Mouse (Mus musculus): ENCODE results near the gene Ptrhd1. TPM values are rescaled to one million over a fixed set of nuclear protein-coding genes. Genes with fewer than 3 reads are reported as not detected.
"Not testable (repeated sequence)": the region's sequence is repeated elsewhere in the genome, so short reads cannot be mapped to it uniquely, and the experiment has no call there.

Gene Ptrhd1
- polyA plus RNA-seq, 1 experiment from 2014 or later, result 6.2 TPM

DNA sequence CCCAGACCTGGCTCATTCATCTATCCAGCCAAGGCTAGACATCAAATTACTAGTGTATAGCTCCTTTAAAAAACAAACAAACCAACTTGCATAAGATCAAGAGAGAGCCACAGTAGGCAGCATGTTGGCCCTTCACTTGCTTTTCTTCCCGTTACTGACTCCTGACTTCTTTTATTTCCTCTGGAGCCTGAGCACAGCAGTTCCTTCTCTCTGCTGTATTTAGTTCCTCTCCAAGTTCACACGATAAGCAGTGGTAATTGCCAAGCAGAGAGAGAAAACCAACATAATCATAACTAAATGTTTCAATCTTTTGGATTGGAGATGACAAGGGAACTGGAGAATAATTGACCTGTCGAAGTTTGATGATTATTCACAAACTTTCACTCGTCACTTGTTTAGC is 1.1 kb upstream of the Ptrhd1 start:
- Histone ChIP-seq H3K4me3 (ENCODE audit: low read depth, low read length) (peak overlapping the region; percentile 63), H3K27ac (ENCODE audit: low read depth, low read length) (no peak overlapping the region), H3K4me1 (ENCODE audit: control insufficient read depth, insufficient read depth, low read length) (peaks cover 10% of the 10 kb centered on the region), H3K4me2 (ENCODE audit: low read length) (peak overlapping the region; percentile 71), H3K9ac (ENCODE audit: low read length) (peak overlapping the region; percentile 66), H3K36me3 (ENCODE audit: control insufficient read depth, insufficient read depth, low read length) (peaks cover 18% of the 10 kb centered on the region), H3K27me3 (replicated peaks; ENCODE audit: control insufficient read depth, insufficient read depth, low read length) (no peaks in the 10 kb centered on the region), H3K9me3 (replicated peaks; ENCODE audit: control insufficient read depth, low read length) (no peaks in the 10 kb centered on the region)
- ATAC-seq (no peak), DNase-seq (ENCODE audit: low spot score) (no peak)
- 49% methylated on average over 4 of the region's 4 CpGs for WGBS

DNA sequence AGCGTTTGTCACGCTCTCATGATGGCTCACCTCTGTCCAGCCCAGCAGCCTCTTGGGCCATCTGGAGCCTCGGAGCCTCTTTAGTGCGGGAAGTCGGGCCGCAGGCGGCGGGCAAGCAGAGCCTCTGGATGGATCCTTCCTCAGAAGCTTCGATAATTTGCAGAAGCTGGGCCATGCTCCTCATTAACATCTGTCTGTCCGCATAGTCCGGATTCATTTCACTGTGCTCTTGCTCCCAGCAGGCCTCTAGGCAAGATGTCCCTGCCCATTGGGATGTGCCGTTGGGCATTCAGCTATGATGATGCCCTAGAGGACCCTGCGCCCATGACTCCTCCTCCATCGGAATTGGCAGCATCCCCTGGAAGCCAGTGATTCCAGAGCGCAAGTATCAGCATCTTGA is 3.7 kb downstream of the Ptrhd1 start:
- 0 out of 2 replicates have a peak, but pooled peaks cover 4% of the 10 kb centered on the region for H3K36me3 ChIP-seq (ENCODE audit: control insufficient read depth, insufficient read depth, low read length)
- no peak overlapping the region for H3K27ac ChIP-seq (ENCODE audit: low read depth, low read length)
- peaks cover 9% of the 10 kb centered on the region for H3K4me1 ChIP-seq (ENCODE audit: control insufficient read depth, insufficient read depth, low read length)
- no peaks in the 10 kb centered on the region for H3K9me3 ChIP-seq (replicated peaks; ENCODE audit: control insufficient read depth, low read length)
- no peak overlapping the region for H3K4me2 ChIP-seq (ENCODE audit: low read length)
- ATAC-seq (no peak), DNase-seq (ENCODE audit: low spot score) (no peak)
- no peak overlapping the region for H3K9ac ChIP-seq (ENCODE audit: low read length)
- WGBS, result 93% methylated on average over 15 of the region's 15 CpGs
- H3K4me3 ChIP-seq (ENCODE audit: low read depth, low read length), result no peak overlapping the region
- no peaks in the 10 kb centered on the region for H3K27me3 ChIP-seq (replicated peaks; ENCODE audit: control insufficient read depth, insufficient read depth, low read length)

- not testable (repeated sequence) for DNase-seq (ENCODE audit: low spot score); H3K4me1 ChIP-seq (ENCODE audit: control insufficient read depth, insufficient read depth, low read length); H3K9ac ChIP-seq (ENCODE audit: low read length); H3K4me2 ChIP-seq (ENCODE audit: low read length); H3K36me3 ChIP-seq (ENCODE audit: control insufficient read depth, insufficient read depth, low read length); H3K27ac ChIP-seq (ENCODE audit: low read depth, low read length); H3K27me3 ChIP-seq (replicated peaks; ENCODE audit: control insufficient read depth, insufficient read depth, low read length); H3K9me3 ChIP-seq (replicated peaks; ENCODE audit: control insufficient read depth, low read length); ATAC-seq; H3K4me3 ChIP-seq (ENCODE audit: low read depth, low read length)
- WGBS, result 83% methylated on average over 8 of the region's 8 CpGs
Measured at GRCm38 (mm10) chr12:4240281-4240680, 6.5 kb downstream of the Ptrhd1 start.

DNA sequence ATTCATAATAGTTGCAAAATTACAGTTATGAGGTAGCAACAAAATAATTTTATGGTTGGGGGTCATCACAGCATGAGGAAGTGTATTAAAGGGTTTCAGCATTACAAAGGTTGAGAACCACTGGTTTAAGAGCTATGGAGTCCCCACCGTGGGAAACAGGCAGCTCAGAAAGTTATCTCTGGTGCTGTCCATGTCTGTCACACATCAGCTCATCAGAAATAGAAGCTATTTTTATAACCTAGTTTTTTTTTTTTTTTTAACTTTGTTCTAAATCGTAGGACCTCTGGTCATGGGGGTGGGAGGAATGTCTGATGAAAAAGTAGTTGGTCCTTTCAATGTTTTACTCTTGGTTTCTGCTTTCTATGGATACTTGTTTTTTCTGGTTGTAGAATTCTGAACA is 10.0 kb downstream of the Ptrhd1 start:
- no peaks in the 10 kb centered on the region for H3K4me1 ChIP-seq (ENCODE audit: control insufficient read depth, insufficient read depth, low read length)
- H3K27ac ChIP-seq (ENCODE audit: low read depth, low read length), result no peak overlapping the region
- H3K9me3 ChIP-seq (replicated peaks; ENCODE audit: control insufficient read depth, low read length), result no peaks in the 10 kb centered on the region
- no peak overlapping the region for H3K4me2 ChIP-seq (ENCODE audit: low read length)
- no peak overlapping the region for H3K4me3 ChIP-seq (ENCODE audit: low read depth, low read length)
- no peak overlapping the region for H3K9ac ChIP-seq (ENCODE audit: low read length)
- H3K27me3 ChIP-seq (replicated peaks; ENCODE audit: control insufficient read depth, insufficient read depth, low read length), result no peaks in the 10 kb centered on the region
- DNase-seq (ENCODE audit: low spot score) (no peak), ATAC-seq (no peak)
- WGBS, result 88% methylated on average over 2 of the region's 2 CpGs
- peaks cover 6% of the 10 kb centered on the region; the same call in 1 of the 2 replicates for H3K36me3 ChIP-seq (ENCODE audit: control insufficient read depth, insufficient read depth, low read length)

DNA sequence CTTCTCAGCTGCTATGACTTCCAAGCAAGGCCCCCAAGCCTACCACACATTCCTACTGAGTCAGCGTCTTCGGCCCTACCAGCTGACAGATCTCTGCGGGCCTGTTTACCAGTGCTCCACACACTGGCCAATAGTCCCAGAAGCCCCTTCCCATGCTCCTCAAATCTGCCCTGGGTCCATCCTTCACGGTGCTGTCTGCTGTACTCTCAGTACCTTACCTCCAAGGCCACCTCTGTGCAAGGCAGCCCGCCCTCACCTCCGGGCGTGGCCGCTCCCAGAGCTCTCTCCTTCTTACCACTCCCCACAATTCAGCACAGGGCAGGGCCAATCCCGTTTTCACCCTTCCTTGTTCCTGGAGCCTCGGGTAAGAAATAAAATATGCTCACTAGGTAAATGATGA is 11.9 kb downstream of the Ptrhd1 start:
- Histone ChIP-seq H3K27ac (ENCODE audit: low read depth, low read length) (no peak overlapping the region), H3K4me1 (ENCODE audit: control insufficient read depth, insufficient read depth, low read length) (no peaks in the 10 kb centered on the region), H3K9ac (ENCODE audit: low read length) (no peak overlapping the region), H3K27me3 (replicated peaks; ENCODE audit: control insufficient read depth, insufficient read depth, low read length) (no peaks in the 10 kb centered on the region), H3K4me2 (ENCODE audit: low read length) (no peak overlapping the region), H3K36me3 (ENCODE audit: control insufficient read depth, insufficient read depth, low read length) (peaks cover 16% of the 10 kb centered on the region), H3K4me3 (ENCODE audit: low read depth, low read length) (no peak overlapping the region), H3K9me3 (replicated peaks; ENCODE audit: control insufficient read depth, low read length) (no peaks in the 10 kb centered on the region)
- WGBS, result 89% methylated on average over 10 of the region's 10 CpGs
- ATAC-seq (no peak), DNase-seq (ENCODE audit: low spot score) (no peak)

DNA sequence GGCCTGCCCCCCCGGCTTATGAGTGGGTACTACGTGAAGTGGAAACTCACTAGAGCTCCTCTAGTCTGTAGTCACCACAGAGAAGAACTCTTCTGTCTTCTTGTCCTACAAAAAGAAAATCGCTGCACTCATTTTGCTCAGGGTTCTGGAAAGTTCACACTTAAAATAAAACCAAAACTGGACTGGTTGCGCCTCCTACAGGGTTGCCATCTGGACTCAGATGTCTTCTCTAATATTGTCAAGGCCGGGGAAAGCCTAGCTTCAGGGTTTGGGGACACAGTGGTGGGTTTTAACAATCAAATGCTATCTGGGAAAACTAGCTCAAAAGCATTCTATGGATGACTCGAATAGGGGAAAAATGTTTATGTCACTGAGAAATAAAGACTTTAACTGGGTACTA is 16.0 kb downstream of the Ptrhd1 start:
- whole genome bisulfite sequencing, result 92% methylated on average over 6 of the region's 6 CpGs
- ATAC-seq (no peak), DNase-seq (ENCODE audit: low spot score) (no peak)
- no peak overlapping the region for H3K9ac ChIP-seq (ENCODE audit: low read length)
- no peak overlapping the region for H3K27ac ChIP-seq (ENCODE audit: low read depth, low read length)
- no peaks in the 10 kb centered on the region for H3K27me3 ChIP-seq (replicated peaks; ENCODE audit: control insufficient read depth, insufficient read depth, low read length)
- no peak overlapping the region for H3K4me2 ChIP-seq (ENCODE audit: low read length)
- no peaks in the 10 kb centered on the region for H3K4me1 ChIP-seq (ENCODE audit: control insufficient read depth, insufficient read depth, low read length)
- H3K36me3 ChIP-seq (ENCODE audit: control insufficient read depth, insufficient read depth, low read length), result peaks cover 36% of the 10 kb centered on the region
- no peaks in the 10 kb centered on the region for H3K9me3 ChIP-seq (replicated peaks; ENCODE audit: control insufficient read depth, low read length)
- no peak overlapping the region for H3K4me3 ChIP-seq (ENCODE audit: low read depth, low read length)

DNA sequence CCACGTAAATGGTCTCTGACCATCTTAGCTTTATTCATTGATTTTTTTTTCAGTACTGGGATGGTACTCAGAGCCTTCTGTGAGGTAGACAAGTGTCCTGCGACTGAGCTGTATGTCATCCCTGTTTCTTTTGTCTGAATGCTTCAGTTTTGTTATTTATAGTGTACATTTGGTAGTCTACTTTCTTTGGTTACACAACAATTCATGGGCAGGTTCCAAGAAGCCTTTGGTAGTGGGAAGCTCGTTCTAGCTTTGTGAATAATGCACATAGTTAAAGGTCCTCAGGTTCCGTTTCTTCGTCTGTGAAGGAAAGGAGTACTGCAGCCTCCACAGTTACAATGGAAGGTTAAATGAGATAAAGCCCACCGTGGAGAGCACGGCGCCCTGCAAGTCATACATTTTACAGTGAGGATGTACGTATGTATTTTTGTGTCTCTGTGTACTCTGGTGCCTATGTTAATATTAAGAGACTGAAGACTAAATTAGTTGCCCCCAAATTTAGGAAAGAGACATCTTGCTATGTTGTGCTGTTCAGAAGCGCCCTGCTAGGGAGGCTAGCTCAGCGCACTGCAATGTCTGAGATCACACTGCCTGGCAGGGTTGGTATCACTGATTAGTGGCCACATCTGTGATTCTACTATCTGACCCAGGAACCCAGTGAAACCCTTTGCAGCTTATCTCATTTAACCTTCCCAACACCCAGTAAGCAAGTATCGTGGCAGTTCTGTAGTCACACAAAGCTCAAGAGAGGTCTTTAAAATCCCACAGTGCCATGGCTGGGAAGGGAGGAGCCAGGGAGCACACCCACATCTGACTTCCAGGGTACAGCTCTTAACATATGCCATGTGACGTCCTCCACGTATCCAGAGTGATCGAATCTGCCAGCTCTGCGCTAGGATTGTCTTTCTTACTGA is 19.2 kb downstream of the Ptrhd1 start:
- no peak overlapping the region for H3K27ac ChIP-seq (ENCODE audit: low read depth, low read length)
- H3K36me3 ChIP-seq (ENCODE audit: control insufficient read depth, insufficient read depth, low read length), result peaks cover 30% of the 10 kb centered on the region
- DNase-seq (ENCODE audit: low spot score), result no peak
- no peaks in the 10 kb centered on the region for H3K9me3 ChIP-seq (replicated peaks; ENCODE audit: control insufficient read depth, low read length)
- ATAC-seq, result no peak
- WGBS, result 95% methylated on average over 16 of the region's 16 CpGs
- H3K27me3 ChIP-seq (replicated peaks; ENCODE audit: control insufficient read depth, insufficient read depth, low read length), result no peaks in the 10 kb centered on the region
- no peak overlapping the region for H3K9ac ChIP-seq (ENCODE audit: low read length)
- no peak overlapping the region for H3K4me2 ChIP-seq (ENCODE audit: low read length)
- no peaks in the 10 kb centered on the region for H3K4me1 ChIP-seq (ENCODE audit: control insufficient read depth, insufficient read depth, low read length)
- no peak overlapping the region for H3K4me3 ChIP-seq (ENCODE audit: low read depth, low read length)

DNA sequence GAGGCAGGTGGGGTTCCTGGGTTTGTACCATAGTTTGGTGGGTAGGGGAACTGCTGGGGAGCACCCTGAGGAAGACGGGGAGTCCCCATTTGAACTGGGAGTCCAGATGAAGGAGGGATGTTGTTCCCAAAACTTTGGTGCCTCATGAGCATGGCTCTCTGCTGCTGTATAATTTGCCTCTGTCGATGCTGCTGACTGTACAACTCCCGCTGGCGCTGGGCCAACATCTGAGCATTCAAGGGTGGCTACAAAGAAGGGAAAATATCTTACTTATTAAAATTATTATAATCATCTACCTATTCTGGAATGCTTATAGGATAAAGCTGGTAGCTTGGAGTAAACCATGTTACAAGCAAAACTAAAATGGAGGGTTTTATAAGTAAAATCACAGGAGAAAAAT is 33.9 kb downstream of the Ptrhd1 start:
- peak; percentile 40 for DNase-seq (ENCODE audit: low spot score)
- H3K4me3 ChIP-seq (ENCODE audit: low read depth, low read length), result no peak overlapping the region
- no peak overlapping the region for H3K27ac ChIP-seq (ENCODE audit: low read depth, low read length)
- H3K4me2 ChIP-seq (ENCODE audit: low read length), result no peak overlapping the region
- WGBS, result 99% methylated on average over 4 of the region's 4 CpGs
- no peaks in the 10 kb centered on the region for H3K4me1 ChIP-seq (ENCODE audit: control insufficient read depth, insufficient read depth, low read length)
- ATAC-seq, result no peak
- no peaks in the 10 kb centered on the region for H3K27me3 ChIP-seq (replicated peaks; ENCODE audit: control insufficient read depth, insufficient read depth, low read length)
- no peak overlapping the region for H3K9ac ChIP-seq (ENCODE audit: low read length)
- H3K9me3 ChIP-seq (replicated peaks; ENCODE audit: control insufficient read depth, low read length), result peaks cover 4% of the 10 kb centered on the region; the same call in 1 of the 2 replicates
- peaks cover 54% of the 10 kb centered on the region for H3K36me3 ChIP-seq (ENCODE audit: control insufficient read depth, insufficient read depth, low read length)

DNA sequence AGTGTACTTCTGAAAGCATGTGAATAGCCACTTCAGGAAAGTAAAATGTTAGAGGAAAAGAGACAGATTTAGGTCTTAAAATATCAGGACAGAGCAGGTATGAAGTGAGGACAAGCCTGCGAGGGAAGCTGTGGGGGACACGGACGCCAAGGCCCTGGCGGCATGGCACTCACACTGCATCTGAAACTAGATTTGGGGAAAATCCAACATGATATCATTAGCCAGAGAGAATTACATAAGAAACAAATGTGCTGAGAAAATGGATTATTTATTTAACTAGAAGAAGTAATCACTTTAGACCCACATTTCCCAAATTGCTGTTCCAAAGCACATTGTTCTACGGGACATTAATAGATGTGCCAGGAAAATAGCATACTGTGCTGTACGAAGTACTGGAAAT is 37.3 kb downstream of the Ptrhd1 start:
- ATAC-seq (no peak), DNase-seq (ENCODE audit: low spot score) (no peak)
- H3K36me3 ChIP-seq (ENCODE audit: control insufficient read depth, insufficient read depth, low read length), result peaks cover 70% of the 10 kb centered on the region
- H3K4me2 ChIP-seq (ENCODE audit: low read length), result no peak overlapping the region
- no peak overlapping the region for H3K27ac ChIP-seq (ENCODE audit: low read depth, low read length)
- no peaks in the 10 kb centered on the region for H3K4me1 ChIP-seq (ENCODE audit: control insufficient read depth, insufficient read depth, low read length)
- H3K9me3 ChIP-seq (replicated peaks; ENCODE audit: control insufficient read depth, low read length), result peaks cover 4% of the 10 kb centered on the region; the same call in 1 of the 2 replicates
- H3K9ac ChIP-seq (ENCODE audit: low read length), result no peak overlapping the region
- no peaks in the 10 kb centered on the region for H3K27me3 ChIP-seq (replicated peaks; ENCODE audit: control insufficient read depth, insufficient read depth, low read length)
- WGBS, result 80% methylated on average over 6 of the region's 6 CpGs
- no peak overlapping the region for H3K4me3 ChIP-seq (ENCODE audit: low read depth, low read length)
